Mouse (Mus musculus) liver, adult 2 months (tissue): ENCODE measurements around the gene Ces2h.

ENCODE experiments used
- CTCF ChIP-seq: fragments of 200-500 bp; IDR thresholded peaks from 2 replicates; pipeline ENCODE4 v1.5.1; 2011; ENCODE audit warnings: low read depth, low read length, control low read depth
- POLR2A ChIP-seq: fragments of 200-500 bp; IDR thresholded peaks from 2 replicates; pipeline ENCODE4 v1.6.1; 2011; ENCODE audit warnings: low read length, control low read depth; ENCODE audit not compliant: insufficient read depth; ENCODE audit errors: extremely low read depth

- no peak for TF ChIP-seq CTCF
- no peak for TF ChIP-seq POLR2A
Observed at GRCm38 (mm10) chr8:104999183-104999582, 1.5 kb upstream of the Ces2h start.
